Mouse (Mus musculus) megakaryocyte-erythroid progenitor cell, adult 5-6 weeks (primary cell): Measurements from ENCODE around the gene S100pbp. TPM values are rescaled to one million over a fixed set of nuclear protein-coding genes. Genes with fewer than 3 reads are reported as not detected.

Experiments used
- ATAC-seq: replicated peaks from 2 replicates; pipeline ENCODE4 v1.8.0; 2016; ENCODE audit warnings: mild to moderate bottlenecking, inconsistent platforms; ENCODE audit not compliant: severe bottlenecking, poor library complexity, low FRiP score, low TSS enrichment
- total RNA-seq, 2 experiments: library from RNA; stranded (forward) in 1 of 2; stranded (reverse) in 1 of 2; fragments of 200-1000, 215-1000 nt in 1 of 2; fragments of >200 nt in 1 of 2; fragmentation: Nextera tagmentation in 1 of 2; gene quantifications; 2 replicates each; pipeline ENCODE4 v1.2.3; 2014 to 2017

S100pbp gene
- total RNA-seq (2014; fragmentation: Nextera tagmentation) (33.7 and 36.6 TPM in 2 replicates), total RNA-seq (2017) (9.9 and 26.8 TPM in 2 replicates)

- peak; percentile 94 for ATAC-seq
These were observed at the start of gene S100pbp, which contains the start of gene Yars for GRCm38 (mm10) chr4:129189542-129190519. TSS of gene S100pbp (minus strand) at chr4:129189727. TSS of gene Yars (plus strand) at chr4:129189760.

DNA sequence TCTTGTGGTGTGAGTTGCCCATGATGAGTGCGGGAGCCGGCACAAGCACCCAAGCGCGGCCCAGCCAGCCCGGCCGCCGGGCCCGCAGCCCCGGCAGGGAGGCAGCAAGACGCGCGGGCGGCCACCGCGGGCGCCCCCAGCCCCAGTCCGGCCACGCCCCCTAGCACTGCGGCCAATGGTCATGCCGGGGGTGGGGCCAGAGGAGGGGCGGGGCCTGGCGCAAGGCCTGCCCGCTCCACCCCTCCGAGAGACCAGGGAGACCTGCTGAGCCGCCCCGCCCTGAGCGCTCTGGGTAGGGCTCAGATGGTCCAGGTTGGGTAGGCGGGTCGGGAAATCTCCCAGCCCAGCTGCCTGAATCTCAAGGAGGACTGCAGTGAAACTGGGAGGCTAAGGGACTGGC is 49.5 kb upstream of the S100pbp start:
- ATAC-seq = peak; percentile 45

- no peak for ATAC-seq
These were observed 49.1 kb upstream of the S100pbp start for GRCm38 (mm10) chr4:129238579-129239016.

DNA sequence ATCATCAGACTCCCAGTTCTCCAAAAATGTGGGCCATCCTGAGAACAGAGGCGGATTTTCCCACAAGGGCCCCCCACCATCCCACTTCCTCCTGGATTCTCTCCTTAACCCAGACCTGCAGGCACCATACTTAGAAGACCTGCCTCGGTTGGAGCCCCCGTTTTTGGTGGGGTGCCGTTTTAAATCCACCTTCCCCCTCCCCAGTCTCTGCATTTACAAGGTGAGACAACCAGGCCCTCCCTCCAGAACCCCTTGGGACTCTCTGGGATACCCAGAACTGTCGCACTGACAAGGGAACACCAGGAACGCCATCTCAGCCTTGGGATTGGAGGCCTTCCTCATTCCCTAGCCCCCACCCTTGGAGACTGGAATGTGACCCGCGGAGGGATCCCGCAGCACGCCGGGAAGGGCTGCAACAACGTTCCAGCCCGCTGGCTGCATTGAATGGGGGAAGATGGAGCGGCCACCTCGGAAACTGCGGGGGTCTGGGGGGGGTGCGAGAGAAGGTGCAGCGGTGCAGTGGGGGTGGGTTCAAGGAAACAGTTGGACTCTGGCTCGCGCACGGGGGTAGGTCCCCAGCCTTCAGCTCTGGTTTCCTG is 48.4 kb upstream of the S100pbp start:
- no peak for ATAC-seq

GRCm38 (mm10) chr4:129236236-129236813 is 46.8 kb upstream of the S100pbp start:
- ATAC-seq = no peak

GRCm38 (mm10) chr4:129235147-129235546 is 45.6 kb upstream of the S100pbp start:
- ATAC-seq = peak; percentile 27

GRCm38 (mm10) chr4:129234488-129234887 is 45.0 kb upstream of the S100pbp start:
- peak; percentile 56 for ATAC-seq

GRCm38 (mm10) chr4:129232561-129233360 is 43.2 kb upstream of the S100pbp start:
- ATAC-seq = no peak

GRCm38 (mm10) chr4:129231594-129232450 is 42.3 kb upstream of the S100pbp start:
- 0 out of 2 replicates have a peak, but pooled peaks have one; percentile 18 for ATAC-seq

DNA sequence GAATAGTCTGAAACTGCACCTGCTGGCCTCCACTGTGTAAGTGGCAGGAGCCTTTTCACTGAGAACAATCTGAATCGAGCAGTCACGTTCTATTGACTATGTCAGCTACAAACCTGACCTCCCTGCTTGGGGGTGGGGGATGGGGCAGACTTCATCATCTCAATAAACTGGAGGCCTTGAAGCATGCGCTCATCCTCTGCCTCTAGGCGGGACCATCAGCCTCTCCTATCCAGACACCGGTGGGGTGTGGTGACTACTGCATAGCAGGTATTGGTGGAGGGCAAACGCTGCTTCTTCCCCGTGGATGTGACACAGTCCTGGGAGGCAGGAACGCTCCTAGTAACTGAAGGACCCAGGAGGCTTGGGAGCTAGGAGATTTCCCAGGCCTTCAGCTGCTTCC is 41.4 kb upstream of the S100pbp start:
- ATAC-seq = no peak

DNA sequence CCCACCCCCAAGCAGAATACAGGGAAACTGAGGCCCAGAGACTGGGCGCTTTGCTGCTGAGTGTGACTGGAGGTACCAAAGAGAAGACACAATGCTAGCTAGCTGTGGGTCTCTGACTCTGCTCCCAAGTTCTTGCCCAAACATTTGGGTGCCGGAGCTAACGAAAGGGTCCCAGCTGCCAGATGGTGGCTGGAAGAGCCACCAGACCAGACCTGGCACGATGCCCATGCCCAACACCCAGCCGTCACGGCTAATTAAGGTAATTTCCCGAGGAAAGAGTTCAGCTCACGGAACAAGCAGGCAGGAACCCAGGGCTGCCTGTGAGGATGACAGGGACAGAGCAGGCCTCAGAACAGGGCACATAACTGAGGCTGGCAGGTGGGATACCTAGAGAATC is 38.5 kb upstream of the S100pbp start:
- ATAC-seq = no peak

DNA sequence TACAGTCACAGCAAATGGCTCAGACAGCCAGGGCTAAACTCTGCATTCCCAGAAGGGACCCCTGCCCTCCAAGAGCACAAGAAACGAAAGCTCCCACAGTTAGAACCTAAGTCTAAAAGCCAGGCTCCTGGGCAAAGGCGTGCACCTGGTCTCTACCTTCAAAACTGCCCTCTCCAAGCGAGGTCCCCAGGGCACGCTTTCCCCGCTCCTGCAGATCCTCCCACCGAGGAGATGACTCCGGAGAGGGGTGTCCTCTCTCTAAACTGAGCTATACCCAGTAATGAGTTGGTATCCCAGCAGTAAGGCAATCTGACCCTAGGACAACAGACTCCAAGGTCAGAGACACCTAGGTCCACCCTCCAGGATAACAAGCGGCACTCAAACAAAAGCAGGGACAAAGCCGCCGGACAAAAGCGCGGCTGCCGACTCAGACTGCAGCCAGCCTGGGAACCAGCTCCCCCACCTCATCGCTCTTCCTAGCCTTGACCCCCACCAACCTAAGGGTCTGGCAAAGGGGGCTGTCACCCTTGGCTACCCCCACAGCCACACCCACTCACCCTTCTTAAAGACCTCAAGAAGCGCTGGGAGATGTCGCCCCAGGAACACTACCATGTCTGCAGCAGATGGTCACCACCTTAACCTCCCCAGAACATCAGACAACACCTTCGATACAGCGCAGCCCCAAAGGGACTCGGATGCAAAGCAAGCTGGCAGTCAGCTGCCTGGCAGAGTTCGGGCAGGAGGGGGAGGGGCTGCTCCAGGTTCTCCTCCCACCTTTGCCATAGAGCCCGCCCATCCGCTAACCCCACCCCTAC is 37.9 kb upstream of the S100pbp start:
- ATAC-seq = no peak

- ATAC-seq = no peak
These were observed 37.0 kb upstream of the S100pbp start for GRCm38 (mm10) chr4:129226441-129226963.

DNA sequence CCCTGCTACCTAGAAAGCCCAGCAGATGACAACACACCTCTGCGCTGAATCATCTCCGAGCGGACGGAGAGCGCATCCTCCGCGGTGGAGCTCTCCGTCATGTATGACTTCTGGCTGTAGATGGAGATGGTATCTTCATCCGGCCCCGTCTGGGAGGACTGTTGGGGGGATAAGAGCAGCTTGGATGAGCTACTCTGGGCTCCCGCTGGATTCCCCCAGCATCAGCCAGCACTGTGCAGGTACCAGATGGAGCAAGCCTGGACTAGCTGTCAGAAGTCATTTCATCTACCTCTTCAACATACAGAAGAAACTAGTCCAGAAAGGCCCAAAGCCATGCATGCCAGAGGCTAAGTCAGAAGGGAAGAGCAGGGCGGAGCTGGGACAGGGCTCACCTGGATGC is 35.8 kb upstream of the S100pbp start:
- no peak for ATAC-seq

DNA sequence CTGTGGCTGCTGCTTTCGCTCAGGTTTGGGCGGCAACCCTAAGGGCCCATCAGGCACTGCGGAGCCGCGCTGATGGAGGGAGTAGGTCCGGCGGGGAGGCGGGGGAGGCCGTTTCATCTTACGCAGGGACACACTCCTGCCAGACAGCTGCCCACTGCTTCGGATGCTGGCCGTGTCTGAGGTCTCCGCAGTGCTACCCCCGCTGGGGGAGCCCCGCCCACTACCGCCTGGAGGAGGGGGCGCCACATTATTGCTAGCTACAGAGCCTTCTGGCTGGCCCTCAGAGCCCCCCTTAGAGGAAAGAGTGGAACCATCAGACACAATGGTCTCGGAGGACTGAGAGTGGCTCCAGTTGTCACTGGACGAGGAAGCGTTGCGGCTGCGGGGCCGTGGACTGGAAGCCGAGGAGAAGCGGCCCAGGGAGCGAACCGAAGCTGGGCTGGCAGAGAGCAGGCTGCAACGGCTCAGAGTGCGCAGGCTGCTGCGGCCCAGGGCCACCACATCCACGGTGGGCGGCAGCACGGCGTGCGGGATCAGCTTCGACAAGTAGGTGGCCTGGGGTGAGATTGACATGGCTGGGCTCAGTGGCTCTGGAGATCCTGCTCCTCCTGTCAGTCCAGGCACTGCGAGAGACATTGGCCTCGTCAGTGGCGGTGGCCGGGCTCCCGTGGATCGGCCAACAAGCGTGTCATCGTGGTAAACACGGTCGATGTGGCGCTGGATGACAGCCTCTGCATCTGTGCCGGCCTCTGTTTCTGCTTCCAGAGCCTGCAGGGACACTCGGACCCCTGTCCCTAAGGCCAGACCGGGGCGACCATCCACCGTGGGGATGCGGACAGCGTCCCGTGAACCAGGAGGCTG is 34.1 kb upstream of the S100pbp start:
- ATAC-seq = no peak
